Mouse (Mus musculus): ENCODE results near the gene Cdhr1.
"Not testable (repeated sequence)": the region's sequence is repeated elsewhere in the genome, so short reads cannot be mapped to it uniquely, and the experiment has no call there.

Cdhr1 gene

DNA sequence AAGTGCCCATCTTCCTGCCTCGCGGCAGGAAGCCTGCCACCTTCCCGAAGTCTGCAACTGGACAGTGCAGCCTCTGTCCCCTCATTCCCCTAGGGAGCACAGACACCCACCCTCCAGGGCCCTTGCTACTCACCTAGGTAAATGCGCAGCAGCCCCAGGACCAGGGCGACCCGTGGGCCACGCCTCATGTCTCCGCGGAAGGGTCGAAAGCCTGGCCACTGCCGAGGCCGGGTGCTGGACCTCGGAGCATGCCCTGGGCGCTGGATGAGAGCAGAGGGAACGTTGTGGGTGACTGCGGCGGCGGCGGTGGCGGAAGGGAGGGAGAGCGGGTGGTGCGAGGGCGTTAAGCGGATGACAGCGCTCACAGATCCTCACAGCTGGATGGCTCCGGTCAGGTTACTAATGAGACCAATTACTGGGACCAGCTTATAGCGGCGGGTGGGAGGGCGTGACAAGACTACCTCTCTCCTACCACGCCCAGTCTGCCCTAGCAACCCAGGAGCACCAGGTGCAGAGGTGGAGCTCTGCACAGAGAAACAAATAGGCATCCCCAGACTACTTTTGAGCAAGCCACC lies at the start of gene Cdhr1:
Cdhr1 (minus strand) TSS at position 392 of the 575 bp plus-strand sequence.
- peak; percentile 14 for DNase-seq (ENCODE audit: low read depth, low spot score)

DNA sequence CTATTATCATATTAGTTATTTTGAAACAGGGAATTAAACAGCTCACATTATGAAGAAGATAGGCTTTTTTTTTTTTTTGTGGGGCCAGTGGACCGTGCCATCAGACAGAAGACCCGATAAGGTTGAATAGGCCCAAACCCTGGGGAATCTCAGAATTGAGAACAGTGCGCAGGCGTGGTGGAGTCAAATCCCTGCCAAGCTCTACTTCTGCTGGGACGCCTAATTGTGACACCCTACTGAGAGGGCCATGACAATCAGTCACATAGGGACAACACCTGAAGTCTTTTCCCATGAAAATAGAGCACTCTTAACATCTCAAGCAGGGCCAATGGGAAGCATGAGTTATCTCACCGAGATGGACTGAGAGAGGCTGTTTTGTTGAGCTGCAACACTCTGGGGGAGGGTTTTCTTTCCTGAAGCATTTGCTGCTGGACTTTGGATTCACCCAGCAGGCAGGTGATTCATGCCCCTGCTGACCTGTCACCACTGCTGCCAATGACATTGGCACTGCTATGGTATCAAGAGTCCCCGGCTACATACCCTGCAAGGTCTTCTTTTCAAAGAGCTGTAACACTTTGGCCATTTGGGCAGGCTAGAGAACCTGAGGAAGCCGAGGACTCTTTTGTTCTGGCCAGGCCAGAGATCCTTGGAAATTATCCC lies 41.0 kb upstream of the Cdhr1 start:
- no peak for DNase-seq (ENCODE audit: low read depth, low spot score)

DNA sequence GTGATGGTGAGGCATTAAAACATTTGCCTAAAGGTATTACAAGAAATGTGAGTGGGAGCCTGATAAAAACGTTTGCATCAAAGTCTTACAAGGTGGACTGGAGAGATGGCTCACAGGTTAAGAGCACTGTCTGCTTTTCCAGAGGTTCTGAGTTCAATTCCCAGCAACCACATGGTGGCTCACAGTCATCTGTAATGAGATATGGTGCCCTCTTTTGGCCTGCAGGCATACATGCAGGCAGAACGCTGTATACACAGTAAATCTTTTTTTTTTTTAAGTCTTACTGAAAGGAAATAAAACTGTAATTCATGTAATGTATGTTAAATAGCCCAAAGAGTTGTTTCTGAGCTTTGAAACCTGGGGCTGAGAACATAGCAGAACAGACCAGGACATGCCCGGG lies 39.4 kb upstream of the Cdhr1 start:
- DNase-seq (ENCODE audit: low read depth, low spot score) = not testable (repeated sequence)

DNA sequence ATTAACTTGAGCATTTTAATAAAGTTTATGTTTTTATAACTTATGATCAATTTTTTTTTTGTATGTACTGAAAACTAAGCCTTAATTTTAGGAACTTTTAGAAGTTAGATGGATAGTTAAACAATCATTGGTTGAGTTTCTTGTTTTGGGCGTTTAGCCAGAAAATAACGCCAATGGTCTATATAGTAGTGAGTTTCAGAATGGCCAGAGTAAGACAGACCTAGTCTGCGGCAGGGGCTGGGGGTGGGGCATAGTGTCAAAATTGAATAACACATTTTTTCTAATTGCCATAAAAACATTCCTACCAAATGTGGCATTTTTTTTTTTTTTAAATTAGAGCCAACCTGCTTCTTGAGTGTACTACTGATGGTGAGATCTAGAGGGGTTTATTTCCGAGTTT lies 38.0 kb upstream of the Cdhr1 start:
- DNase-seq (ENCODE audit: low read depth, low spot score) = no peak

DNA sequence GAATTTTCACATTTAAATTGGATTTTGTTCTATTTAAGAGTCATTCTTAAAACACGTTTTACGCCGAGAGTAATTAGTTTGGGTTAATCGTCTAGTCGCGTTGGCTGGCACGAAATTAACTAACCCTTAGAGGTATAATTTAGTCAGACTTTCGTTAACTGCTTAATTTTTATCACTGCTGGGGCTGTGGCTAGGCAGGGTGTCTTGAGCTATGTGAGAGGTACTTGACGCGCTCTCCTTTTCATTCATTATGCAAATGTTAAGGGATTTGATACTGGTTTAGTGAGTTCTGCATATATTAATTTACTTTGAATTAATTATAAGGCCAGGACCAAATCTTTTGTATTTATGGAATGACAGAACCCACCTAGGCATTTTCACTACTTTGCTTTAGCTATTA lies 37.5 kb upstream of the Cdhr1 start:
- no peak for DNase-seq (ENCODE audit: low read depth, low spot score)

DNA sequence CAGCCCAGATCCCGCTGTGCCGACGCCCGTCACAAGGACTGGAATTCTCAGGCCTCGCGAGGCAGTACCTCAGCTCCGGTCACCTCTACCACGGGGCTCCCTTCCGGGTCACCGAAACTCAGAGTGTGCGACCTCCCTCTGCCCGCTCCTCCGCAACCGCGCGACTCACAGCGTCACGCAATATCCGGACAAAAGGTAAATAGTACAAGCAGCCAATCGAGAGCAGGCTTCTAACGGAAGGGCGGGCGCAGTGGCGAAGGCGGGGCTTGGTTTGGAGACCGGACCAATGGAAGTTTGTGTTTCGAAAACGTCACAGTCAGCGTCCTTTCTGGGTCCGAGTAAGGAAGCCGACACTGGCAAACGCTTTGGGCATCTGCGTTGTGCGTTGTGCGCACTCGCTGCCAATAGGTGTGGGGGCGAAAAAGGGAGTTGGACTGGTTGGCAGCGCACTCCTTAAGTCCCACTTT lies 37.0 kb upstream of the Cdhr1 start, which contains the start of gene Ghitm:
Ghitm (minus strand) TSS at position 146 of the 467 bp plus-strand sequence.
- DNase-seq (ENCODE audit: low read depth, low spot score) = peak; percentile 91

DNA sequence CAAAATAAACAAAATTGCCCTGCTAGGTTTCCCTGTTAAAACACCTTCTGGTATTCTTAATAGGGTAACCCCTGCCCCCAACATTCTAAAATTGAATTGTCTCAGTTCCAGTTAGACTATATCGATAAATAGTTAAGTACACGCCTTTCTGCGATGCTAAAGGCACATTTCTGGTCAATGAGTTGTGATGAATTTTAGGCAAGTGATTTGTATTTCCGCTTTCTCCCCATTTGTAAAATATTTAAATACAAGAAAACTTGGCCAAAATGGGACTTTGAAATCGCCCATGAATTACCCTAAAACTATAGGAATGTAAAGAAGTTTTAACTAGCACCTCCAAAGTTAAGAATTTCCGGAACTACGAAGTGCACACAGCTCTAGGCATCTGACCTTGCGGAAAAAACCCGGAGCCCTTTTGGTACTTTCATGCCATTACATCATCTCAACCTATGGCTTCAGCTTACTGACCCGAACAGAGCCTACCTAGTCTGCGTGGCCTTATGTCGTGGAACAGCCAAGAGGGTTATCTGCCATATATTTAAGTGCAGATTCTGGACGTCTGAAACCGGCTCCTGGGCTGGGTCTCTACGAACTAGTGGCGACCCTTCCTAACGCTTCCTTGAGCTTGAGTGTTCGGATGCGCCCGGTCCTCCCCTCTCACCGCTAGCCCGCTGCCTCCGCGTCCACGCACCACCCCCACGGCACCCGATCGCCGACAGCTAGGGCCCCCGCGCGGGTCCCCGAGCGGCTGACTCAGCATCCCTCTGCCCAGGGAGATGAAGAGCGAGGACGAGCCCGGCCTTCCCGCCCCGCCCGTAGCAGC lies 36.4 kb upstream of the Cdhr1 start:
- DNase-seq (ENCODE audit: low read depth, low spot score) = no peak

DNA sequence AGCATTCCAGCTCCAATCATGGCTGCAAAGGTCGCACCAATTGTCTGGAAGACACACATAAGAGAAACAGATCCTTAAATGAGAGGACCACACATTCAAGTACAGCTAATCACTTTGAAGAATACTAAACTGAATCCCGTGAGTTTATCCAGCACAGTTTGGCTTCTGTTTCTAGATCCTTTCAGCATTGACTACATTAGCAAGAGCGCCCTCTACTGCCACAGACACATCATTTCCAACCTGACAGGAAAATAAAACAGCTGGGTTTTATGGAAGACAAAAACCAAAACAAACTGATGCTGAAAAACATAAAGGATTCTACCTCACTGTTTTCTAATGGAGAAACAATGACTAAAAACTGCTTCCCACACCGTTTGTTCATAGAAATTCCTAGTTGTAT lies 29.5 kb upstream of the Cdhr1 start:
- DNase-seq (ENCODE audit: low read depth, low spot score) = no peak

DNA sequence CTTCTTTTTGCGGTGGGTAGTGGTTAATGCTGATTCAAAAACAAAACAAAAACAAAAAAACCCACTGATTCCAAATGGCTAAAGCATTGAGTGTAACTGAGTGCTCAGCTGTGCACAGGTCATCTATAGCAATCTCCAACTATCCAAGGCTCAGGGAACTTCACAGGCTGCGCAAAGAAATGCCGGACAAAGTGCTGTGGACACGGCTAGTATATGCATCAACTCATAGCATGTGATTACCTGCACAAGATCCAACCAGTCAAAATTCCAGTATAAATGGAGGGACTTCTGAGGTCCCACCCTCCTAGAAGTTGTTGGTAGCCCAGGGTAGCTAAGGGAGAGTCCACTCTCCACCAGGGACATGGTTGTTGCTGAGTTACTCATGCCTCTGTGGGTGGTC lies 21.1 kb upstream of the Cdhr1 start:
- DNase-seq (ENCODE audit: low read depth, low spot score) = no peak

DNA sequence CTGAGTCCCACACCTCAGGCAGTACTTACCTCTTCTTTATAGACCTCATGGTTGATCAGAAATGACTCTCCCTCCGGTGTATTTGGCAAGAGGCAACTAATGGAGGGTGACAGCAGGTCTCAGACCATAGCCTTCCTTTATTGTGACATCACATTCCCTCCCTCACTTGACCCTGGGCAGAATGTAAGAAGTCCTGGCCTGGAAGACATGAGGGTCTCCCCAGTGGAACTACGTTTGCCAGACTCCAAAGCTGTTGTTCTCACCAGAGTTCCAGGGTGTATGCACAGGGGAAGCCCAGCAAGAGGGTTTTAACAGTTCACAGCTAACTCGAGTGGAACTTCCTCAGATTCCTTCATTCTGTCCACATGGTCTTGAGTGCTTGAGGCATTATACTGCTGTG lies 15.8 kb upstream of the Cdhr1 start, which contains the start of gene 2610528A11Rik:
2610528A11Rik (minus strand) TSS at position 101 of the 400 bp plus-strand sequence.
- DNase-seq (ENCODE audit: low read depth, low spot score) = no peak

DNA sequence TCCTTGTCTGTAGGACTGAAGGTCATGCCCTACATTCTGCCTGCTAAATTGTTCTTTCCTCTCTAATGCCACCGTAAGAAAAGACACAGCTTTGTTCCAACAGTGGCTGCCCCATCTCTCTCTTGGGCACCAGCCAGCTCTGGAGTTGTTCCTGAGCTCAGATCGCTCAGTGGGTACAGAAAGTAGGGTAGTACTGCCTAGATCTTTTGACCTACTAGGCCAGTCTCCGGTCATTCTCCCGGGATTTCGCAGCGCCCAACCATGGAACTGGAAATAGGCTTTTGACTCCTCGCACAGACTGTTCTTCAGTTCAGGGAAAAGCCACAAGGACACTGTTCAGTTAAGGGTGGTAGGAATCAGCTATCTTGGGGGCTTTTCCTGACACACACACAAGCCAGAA lies 14.8 kb upstream of the Cdhr1 start:
- no peak for DNase-seq (ENCODE audit: low read depth, low spot score)

DNA sequence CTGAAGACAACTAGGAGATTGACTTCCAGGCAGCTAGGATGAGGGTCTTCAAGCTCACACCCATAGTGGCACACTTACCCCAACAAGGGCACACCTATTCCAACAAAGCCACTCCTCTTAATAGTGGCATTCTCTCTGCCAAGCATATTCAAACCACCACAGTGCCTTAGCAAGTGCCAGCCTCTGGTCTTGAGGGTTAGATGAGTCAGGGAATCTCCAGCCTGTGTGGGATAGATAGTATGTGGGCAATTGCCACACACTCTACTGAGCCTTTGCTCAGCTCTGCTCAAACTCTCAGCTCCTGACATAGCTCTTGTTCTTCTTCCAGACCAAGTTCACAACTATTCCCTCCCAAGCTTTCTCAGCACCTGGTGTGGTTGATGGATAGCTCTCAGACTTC lies 13.2 kb upstream of the Cdhr1 start:
- DNase-seq (ENCODE audit: low read depth, low spot score) = no peak

DNA sequence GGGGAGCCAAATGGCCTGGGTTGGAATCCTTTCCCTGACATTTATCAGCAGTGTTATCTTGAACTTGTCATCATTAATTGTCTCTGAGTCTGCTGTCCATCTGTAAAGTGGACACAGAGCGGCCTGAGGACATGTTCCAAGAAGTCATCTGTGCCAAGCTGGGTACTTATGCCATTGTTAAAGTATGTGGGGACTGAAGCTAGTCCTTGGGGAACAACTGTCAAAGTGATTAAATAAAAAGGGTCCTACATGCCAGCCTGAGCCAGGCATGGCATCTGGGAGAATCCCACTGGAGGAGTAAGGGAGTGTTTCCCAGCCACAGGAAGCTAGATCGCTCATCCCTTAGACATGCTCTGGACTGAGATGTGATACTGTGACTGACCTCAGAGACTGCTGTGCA lies 12.3 kb upstream of the Cdhr1 start:
- no peak for DNase-seq (ENCODE audit: low read depth, low spot score)

DNA sequence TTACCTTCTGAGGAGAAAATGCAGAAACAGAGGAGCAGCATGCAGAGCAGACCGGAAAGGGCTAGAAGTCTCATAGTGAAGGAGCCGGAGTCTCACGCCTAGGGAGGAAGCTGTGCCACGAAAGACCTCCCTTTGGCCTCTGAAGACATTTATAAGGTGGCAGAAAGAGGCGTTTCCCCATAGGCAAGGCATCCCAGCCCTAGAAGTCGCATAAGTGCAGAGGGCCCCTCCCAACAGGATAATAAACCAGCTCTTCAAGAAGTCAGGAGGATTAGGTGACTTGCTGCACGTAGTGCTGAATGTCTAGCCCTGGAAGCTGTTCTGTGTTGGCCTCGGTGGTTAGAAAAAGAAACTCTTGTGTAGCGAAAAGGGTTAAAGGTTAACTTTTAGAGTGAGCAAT lies 11.8 kb upstream of the Cdhr1 start:
- DNase-seq (ENCODE audit: low read depth, low spot score) = no peak

DNA sequence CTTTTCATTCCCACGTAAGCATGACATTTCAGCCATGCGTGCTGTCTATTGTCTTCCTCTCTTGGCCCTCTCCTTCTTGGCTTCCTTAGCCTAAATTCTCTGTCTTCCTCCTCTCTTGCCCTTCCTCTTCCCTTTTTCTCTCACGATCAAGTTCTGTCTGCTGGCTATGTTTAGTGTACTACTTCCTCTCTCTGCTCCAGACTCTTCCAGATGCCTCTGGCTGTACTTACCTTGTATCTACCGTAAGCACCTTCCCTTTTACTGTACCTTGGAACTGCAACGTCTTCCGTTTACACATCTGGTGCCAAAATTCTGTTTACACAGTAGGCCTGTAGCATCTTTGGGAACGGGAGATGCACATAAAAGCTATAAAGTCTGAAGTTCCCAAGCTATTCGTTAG lies 11.3 kb upstream of the Cdhr1 start:
- DNase-seq (ENCODE audit: low read depth, low spot score) = no peak

DNA sequence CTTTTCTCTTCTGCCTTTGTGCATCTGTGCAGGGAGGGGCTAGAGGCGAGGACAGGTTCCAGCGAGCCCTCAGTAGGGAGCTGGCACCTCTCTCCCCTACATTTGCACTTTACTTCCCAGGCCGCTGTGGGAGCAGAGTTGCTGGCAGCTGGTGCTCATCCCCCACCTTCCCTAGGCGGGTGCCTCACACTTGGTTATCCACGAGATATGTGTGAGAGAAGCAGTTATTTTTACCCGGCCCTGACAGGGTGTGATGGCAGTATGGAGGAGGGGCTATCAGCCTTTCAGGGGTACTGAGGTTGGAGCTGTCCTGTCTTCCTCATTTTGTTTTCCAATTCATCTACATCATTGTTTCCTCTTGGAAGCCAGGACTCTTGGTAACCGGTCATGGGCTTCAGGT lies 7.7 kb upstream of the Cdhr1 start:
- DNase-seq (ENCODE audit: low read depth, low spot score) = no peak

DNA sequence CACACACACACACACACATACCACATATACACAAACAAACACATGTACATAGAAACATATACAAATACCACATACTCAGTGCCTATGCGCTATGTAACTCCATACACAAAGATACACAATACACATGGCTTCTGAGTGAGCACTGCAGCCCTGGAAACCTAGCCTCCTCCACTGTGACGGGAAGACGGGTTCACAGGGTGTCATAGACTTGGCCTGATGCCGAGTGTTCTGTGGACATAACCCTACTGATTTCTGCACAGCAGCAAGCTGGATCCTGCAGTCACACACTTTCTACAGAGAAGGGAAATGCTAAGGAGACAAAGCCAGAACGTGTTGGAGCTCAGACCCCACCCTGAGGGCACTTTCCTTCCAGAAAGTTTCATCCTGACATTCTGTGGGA lies 6.6 kb upstream of the Cdhr1 start:
- no peak for DNase-seq (ENCODE audit: low read depth, low spot score)

DNA sequence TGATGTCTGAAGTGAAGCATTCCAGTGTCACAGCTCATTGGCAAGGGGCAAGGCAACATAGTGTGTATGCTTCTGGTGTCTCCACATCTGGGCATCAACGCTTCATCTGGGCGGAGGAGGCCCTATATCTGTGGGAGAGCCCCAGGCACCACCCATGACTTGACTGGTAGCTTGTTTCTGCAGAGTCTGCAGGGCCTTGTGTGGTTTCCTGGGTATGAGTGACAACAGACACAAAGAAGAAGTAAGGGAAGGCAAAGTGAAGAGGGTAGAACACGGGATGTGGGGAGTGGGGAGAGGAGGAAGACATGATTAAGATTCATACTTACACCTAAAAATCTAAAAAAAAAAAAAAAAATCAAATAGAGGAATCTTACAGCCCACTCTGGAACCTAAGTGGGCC lies 4.3 kb upstream of the Cdhr1 start:
- DNase-seq (ENCODE audit: low read depth, low spot score) = no peak

DNA sequence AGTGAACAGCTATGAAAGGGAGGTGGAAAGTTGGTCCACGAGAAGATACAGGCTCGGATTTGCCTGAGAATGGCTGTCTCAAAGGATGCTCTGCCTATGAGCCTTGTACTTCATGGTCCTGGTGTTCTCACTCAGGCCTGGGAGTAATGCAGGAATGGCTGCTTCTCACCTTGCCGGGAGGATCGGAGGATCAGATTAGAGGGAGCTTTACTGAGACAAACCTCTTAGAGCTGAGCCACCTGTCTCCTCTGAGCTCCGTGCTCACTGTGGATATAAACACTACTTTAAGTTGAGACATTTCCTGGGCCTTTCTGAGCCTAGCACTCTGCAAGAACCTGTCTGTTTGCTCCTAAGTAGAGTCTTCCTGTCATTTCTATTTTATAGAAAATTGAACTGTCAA lies 3.4 kb upstream of the Cdhr1 start:
- no peak for DNase-seq (ENCODE audit: low read depth, low spot score)

DNA sequence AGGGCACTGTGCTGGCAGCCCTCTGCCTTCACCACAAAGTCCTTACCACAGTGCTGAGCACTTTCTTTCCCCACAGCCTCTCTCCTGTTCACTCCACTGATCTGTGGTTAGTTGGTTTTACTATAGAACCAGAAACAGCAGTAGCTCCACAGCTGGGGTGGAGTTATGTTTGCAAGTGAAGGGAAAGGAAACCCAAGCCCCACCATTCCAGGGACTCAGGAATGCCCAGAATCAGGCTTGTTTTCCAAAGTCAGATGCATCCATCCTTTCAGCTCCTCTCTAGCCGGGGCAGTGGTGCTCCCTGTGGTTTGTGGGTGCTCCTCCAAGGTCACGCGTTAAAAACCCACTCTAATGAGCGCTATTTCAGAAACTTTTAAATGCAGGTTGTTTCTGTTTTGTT lies 2.6 kb downstream of the Cdhr1 start:
- no peak for DNase-seq (ENCODE audit: low read depth, low spot score)

DNA sequence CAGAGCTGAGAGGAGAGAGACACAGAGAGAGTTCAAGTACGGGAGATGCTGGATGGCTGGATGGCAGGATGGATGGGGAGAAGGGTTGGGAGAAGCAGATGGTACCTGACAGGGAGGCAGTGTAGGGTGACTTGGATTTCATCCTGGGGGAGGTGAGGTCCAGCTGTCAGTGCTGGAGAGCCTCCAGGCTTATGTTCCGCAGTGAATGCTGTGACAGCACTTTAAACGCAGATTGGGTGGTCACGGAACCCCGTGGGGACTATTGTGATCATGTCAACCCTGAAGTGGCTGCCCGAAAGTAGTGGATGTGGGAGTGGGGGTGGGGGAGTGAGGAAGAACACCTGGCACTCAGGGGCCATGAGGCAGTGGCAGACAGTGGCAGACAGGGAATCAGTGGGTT lies 3.7 kb downstream of the Cdhr1 start:
- DNase-seq (ENCODE audit: low read depth, low spot score) = no peak

DNA sequence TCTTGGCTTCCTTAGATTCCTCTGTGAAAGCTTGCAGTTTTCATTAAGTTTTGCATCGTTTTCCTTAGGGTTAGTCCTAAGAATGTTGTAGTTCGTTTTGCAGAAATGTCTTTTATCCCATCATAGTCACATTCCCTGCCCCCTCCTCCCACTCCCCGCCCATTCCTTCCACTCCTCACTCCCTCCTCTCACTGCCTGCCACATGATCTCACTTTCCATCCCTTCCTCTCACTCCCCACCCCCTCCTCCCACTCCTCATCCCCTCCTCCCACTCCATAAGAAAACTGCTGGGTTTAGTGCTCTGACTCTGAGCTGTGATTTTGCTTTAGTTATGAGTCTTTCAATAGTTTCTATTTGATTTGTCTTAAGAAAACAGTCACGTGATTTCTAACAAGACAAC lies 14.4 kb downstream of the Cdhr1 start:
- no peak for DNase-seq (ENCODE audit: low read depth, low spot score)

DNA sequence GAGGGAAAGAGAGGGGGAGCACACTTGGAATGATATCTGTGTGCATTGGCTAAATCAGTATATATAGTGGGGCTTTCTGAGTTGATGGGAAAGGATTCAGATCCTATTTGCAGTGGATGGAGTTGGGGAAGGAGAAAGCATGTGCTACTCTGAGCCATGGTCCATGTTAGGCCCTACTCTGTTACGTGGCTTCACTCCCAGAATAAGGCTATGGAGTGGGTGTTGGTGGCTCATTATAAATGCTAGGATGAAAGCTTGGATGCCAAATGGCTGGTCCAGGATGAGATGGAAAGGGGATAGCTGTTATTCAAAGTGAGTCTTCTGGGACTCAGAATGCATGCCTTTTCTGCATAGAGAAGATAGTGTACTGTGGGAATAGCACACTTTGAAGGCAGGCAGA lies 17.4 kb downstream of the Cdhr1 start:
- DNase-seq (ENCODE audit: low read depth, low spot score) = no peak
